Mouse (Mus musculus) forebrain, embryonic 10.5 days (tissue): ENCODE measurements around the gene Ganab. TPM values are rescaled to one million over a fixed set of nuclear protein-coding genes. Genes with fewer than 3 reads are reported as not detected.
"Not testable (repeated sequence)": the region's sequence is repeated elsewhere in the genome, so short reads cannot be mapped to it uniquely, and the experiment has no call there.

Experiments
- DNase-seq: peaks from one replicate; pipeline ENCODE4 v3.0.0-alpha.2; 2017; ENCODE audit warnings: low spot score; ENCODE audit errors: extremely low spot score
- H3K27ac ChIP-seq: fragments of 300-500 bp; sonication (generic); 2 replicates; pipeline ENCODE4 v1.5.1; 2016; ENCODE audit warnings: mild to moderate bottlenecking
- H3K27me3 ChIP-seq: fragments of 300-500 bp; sonication (generic); 2 replicates; pipeline ENCODE4 v1.6.1; 2016; ENCODE audit warnings: mild to moderate bottlenecking; ENCODE audit not compliant: poor library complexity, severe bottlenecking
- H3K36me3 ChIP-seq: fragments of 300-500 bp; sonication (generic); replicated peaks from 2 replicates; pipeline ENCODE4 v1.6.1; 2016; ENCODE audit warnings: mild to moderate bottlenecking, moderate library complexity
- H3K4me1 ChIP-seq: fragments of 300-500 bp; sonication (generic); 2 replicates; pipeline ENCODE4 v1.6.1; 2016
- H3K4me3 ChIP-seq: fragments of 300-500 bp; sonication (generic); 2 replicates; pipeline ENCODE4 v1.5.1; 2016; ENCODE audit warnings: mild to moderate bottlenecking, moderate library complexity
- H3K9me3 ChIP-seq: fragments of 300-500 bp; sonication (generic); 2 replicates; pipeline ENCODE4 v1.6.1; 2016; ENCODE audit warnings: mild to moderate bottlenecking, moderate library complexity
- WGBS: fragments of 180-500 bp; shearing (Covaris S2); methylation state at CpG from one replicate; pipeline ENCODE4 v1.1.7; 2016; 5-methylcytosine and 5-hydroxymethylcytosine counted together
- polyA plus RNA-seq: library from polyadenylated mRNA; unstranded; fragments of >200 nt; fragmentation: Nextera tagmentation; extraction: Ambion mirVana; gene quantifications from 2 replicates; pipeline ENCODE4 v1.2.1, GENCODE M21; 2016

The Ganab gene
- 118 and 121 TPM in 2 replicates for polyA plus RNA-seq

DNA sequence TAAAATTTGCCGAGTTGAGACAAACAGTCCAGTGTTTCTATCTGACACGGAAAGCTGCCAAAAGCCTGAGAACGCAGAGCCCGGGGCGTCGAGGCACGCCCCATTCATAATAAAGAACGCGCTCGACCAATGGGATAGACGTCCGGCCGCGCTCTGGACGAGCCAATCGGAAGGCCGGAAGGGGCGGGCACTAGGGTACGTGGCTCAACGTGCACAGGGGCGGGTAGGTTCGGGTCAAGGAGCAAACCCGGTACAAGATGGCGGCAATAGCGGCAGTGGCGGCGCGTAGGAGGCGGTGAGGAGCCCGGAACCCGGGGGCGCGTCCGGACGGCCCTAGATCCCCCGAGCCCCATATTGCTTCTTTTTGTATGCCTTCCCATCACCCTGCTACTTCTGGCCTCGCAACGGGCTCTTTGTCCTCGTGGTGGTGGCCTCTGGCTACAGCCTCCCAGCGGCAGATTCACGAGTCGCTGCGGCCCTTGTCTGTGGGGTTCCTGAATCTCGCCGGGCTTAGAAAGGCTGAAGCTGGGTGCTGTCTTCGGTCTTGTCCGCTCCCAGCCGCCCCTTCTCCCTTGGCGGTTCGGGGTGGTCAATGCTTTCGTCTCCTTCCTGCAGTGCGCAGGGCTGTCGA is at the start of gene Ganab:
Ganab (plus strand) TSS at position 207 of the 631 bp plus-strand sequence.
- H3K9me3 ChIP-seq: no peaks in the 10 kb centered on the region
- H3K4me1 ChIP-seq: peaks cover 44% of the 10 kb centered on the region
- peak; percentile 98 for DNase-seq
- peaks cover 63% of the 10 kb centered on the region for H3K36me3 ChIP-seq
- H3K27me3 ChIP-seq: no peaks in the 10 kb centered on the region
- peak within 1 kb of the TSS; percentile 94 for H3K4me3 ChIP-seq
- WGBS: under 1% methylated on average over 53 of the region's 53 CpGs
- H3K27ac ChIP-seq: peak within 1 kb of the TSS; percentile 96

DNA sequence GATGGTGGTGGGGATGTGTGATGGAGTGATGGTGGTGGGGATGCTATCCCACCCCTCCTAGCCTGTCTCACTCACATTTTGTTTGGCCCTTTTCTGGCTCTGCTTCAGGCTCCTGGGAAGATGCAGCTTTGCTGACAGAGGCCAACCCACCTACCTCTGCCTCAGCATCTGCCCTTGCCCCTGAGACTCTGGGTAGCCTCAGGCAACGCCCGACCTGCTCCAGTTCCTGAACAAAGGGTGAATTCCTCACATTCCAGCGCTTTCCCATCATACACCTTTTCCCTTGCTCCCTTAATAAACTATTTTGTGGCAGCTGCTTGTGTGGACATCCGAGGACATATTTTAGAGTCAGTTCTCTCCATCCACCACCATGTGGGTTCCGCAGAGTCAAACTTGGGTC is 49.5 kb upstream of the Ganab start:
- Histone ChIP-seq H3K27me3 (no peaks in the 10 kb centered on the region), H3K27ac (no peak overlapping the region), H3K9me3 (no peaks in the 10 kb centered on the region), H3K4me1 (peaks cover 10% of the 10 kb centered on the region), H3K36me3 (peaks cover 41% of the 10 kb centered on the region), H3K4me3 (no peak overlapping the region)
- 82% methylated on average over 5 of the region's 5 CpGs for WGBS
- no peak for DNase-seq

GRCm38 (mm10) chr19:8850402-8850901 is 47.4 kb upstream of the Ganab start, which contains the start of gene Lrrn4cl:
Gene Lrrn4cl, plus strand, starts transcription at chr19:8850768.
- WGBS: 34% methylated on average over 7 of the region's 7 CpGs
- Histone ChIP-seq H3K27ac (peak within 1 kb of the TSS; percentile 20), H3K36me3 (peaks cover 37% of the 10 kb centered on the region), H3K4me1 (peaks cover 10% of the 10 kb centered on the region), H3K4me3 (no peak within 1 kb of the TSS), H3K27me3 (no peaks in the 10 kb centered on the region), H3K9me3 (no peaks in the 10 kb centered on the region)
- no peak for DNase-seq

GRCm38 (mm10) chr19:8851639-8852038 is 46.2 kb upstream of the Ganab start:
- DNase-seq: no peak
- 54% methylated on average over 7 of the region's 7 CpGs for WGBS
- Histone ChIP-seq H3K4me3 (no peak overlapping the region), H3K27ac (no peak overlapping the region), H3K9me3 (no peaks in the 10 kb centered on the region), H3K27me3 (no peaks in the 10 kb centered on the region), H3K36me3 (peaks cover 25% of the 10 kb centered on the region), H3K4me1 (peaks cover 10% of the 10 kb centered on the region)

- Histone ChIP-seq H3K4me1 (peaks cover 10% of the 10 kb centered on the region), H3K27ac (no peak overlapping the region), H3K4me3 (no peak overlapping the region), H3K9me3 (no peaks in the 10 kb centered on the region), H3K27me3 (no peaks in the 10 kb centered on the region), H3K36me3 (peaks cover 17% of the 10 kb centered on the region)
- no peak for DNase-seq
- WGBS: 65% methylated on average over 10 of the region's 10 CpGs
These were observed 45.5 kb upstream of the Ganab start for GRCm38 (mm10) chr19:8852236-8852928.

DNA sequence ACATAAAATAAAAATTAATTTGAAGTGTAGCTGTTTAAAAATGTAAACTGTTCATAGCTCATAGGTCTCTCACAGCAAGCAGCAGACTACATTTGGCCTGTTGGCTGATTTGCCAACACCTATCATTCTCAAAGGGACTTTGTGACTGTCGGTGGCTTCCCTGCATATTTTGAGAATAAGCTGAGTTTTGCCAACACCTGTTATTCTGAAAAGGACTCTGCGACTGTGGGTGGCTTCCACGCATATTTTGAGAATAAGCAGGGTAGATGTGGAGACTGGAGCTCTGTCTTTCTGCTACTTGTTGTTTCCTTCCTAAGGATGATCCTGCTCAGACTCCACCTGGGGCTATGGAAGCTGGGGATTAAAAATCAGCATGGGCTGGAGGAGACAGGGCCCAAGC is 44.8 kb upstream of the Ganab start:
- H3K4me3 ChIP-seq: no peak overlapping the region
- WGBS: 91% methylated on average over 3 of the region's 3 CpGs
- peaks cover 10% of the 10 kb centered on the region for H3K36me3 ChIP-seq
- no peak overlapping the region for H3K27ac ChIP-seq
- H3K9me3 ChIP-seq: no peaks in the 10 kb centered on the region
- no peak for DNase-seq
- H3K4me1 ChIP-seq: peaks cover 10% of the 10 kb centered on the region
- no peaks in the 10 kb centered on the region for H3K27me3 ChIP-seq

DNA sequence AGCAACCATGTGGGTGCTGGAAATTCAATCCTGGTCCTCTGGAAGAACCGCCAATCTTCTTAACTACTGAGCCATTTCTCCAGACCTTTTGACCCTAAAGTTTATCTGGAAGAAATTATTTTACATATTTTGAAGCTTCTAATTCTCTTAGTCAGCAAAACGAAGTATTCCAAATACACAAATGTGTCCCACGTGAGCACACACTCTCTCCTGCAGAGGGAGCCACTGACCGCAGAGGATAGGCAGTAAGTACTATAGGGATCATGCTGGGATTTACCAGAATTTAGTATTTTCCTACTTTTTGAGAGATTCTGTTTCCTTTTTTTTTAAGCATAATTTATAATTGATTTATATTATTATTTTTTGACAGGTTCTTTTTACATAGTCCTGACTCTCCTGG is 40.2 kb upstream of the Ganab start:
- Histone ChIP-seq H3K36me3 (no peaks in the 10 kb centered on the region), H3K4me3 (no peak overlapping the region), H3K4me1 (no peaks in the 10 kb centered on the region), H3K9me3 (no peaks in the 10 kb centered on the region), H3K27me3 (no peaks in the 10 kb centered on the region), H3K27ac (no peak overlapping the region)
- DNase-seq: no peak
- WGBS: 43% methylated on average over 4 of the region's 4 CpGs

DNA sequence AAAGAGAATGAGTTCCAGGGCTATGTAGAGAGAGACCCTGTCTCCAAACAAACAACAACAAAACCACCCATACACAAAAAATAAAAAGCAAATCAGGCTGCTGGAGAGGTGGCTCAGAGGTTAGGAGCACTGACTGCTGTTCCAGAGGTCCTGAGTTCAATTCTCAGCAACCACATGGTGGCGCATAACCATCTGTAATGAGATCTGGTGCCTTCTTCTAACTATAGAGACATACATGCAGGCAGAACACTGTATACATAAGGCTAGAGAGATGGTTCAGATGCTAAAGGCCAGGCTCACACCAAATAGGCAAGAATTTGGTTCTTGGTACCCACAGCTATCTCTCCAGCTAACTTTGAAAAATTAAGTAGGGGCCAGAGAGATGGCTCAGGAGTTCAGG is 38.9 kb upstream of the Ganab start:
- Histone ChIP-seq H3K36me3 (no peaks in the 10 kb centered on the region), H3K27me3 (no peaks in the 10 kb centered on the region), H3K4me1 (no peaks in the 10 kb centered on the region), H3K27ac (no peak overlapping the region), H3K9me3 (no peaks in the 10 kb centered on the region), H3K4me3 (no peak overlapping the region)
- no peak for DNase-seq
- WGBS: 21% methylated on average over 1 of the region's 1 CpGs

GRCm38 (mm10) chr19:8864265-8864664 is 33.6 kb upstream of the Ganab start:
- H3K36me3 ChIP-seq: no peaks in the 10 kb centered on the region
- no peak overlapping the region for H3K27ac ChIP-seq
- no peaks in the 10 kb centered on the region for H3K4me1 ChIP-seq
- WGBS: 85% methylated on average over 6 of the region's 6 CpGs
- H3K9me3 ChIP-seq: no peaks in the 10 kb centered on the region
- DNase-seq: no peak
- no peaks in the 10 kb centered on the region for H3K27me3 ChIP-seq
- H3K4me3 ChIP-seq: no peak overlapping the region

DNA sequence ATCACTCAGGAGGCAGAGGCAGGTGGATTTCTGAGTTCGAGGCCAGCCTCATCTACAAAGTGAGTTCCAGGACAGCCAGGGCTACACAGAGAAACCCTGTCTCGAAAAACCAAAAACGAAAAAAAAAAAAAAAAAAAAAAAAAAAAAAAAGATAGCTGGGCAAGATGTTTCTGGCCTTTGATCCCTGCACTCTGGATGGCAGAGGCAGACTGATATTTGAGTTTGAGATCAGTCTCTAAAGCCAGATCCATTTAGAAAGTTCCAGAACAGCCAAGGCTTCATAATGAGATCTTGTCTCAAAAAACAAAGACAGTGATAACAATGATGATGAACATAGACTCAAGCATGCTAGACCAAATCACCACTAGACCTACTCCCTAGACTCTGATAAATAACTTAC is 27.5 kb upstream of the Ganab start:
- peak overlapping the region; percentile 99 for H3K4me3 ChIP-seq
- H3K36me3 ChIP-seq: peaks cover 24% of the 10 kb centered on the region
- not testable (repeated sequence) for DNase-seq, H3K27me3 ChIP-seq, H3K9me3 ChIP-seq
- WGBS: 80% methylated on average over 3 of the region's 3 CpGs
- H3K27ac ChIP-seq: peak overlapping the region; percentile 93
- H3K4me1 ChIP-seq: peaks cover 14% of the 10 kb centered on the region

DNA sequence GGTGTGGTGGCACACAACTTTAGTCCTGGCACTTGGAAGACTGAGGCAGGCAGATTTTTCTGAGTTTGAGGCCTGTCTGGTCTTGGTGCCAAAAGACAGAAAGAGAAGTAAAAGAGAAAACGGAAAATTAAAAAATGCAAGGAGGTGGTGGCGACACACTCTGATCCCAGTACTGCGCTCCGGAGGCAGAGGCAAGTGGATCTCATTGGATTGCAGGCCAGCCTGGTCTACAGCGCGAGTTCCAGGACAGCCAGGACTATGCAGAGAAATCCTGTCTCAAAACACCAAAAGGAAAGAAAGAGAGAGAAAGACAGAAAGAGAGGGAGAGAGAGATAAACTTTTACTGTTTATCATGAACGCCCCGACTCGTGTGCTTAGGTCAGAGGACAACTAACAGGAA is 27.0 kb upstream of the Ganab start:
- peak overlapping the region; percentile 93 for H3K27ac ChIP-seq
- H3K36me3 ChIP-seq: peaks cover 29% of the 10 kb centered on the region
- peak overlapping the region; percentile 99 for H3K4me3 ChIP-seq
- DNase-seq: no peak
- H3K4me1 ChIP-seq: peaks cover 14% of the 10 kb centered on the region
- no peaks in the 10 kb centered on the region for H3K9me3 ChIP-seq
- whole genome bisulfite sequencing: 60% methylated on average over 9 of the region's 9 CpGs
- no peaks in the 10 kb centered on the region for H3K27me3 ChIP-seq

DNA sequence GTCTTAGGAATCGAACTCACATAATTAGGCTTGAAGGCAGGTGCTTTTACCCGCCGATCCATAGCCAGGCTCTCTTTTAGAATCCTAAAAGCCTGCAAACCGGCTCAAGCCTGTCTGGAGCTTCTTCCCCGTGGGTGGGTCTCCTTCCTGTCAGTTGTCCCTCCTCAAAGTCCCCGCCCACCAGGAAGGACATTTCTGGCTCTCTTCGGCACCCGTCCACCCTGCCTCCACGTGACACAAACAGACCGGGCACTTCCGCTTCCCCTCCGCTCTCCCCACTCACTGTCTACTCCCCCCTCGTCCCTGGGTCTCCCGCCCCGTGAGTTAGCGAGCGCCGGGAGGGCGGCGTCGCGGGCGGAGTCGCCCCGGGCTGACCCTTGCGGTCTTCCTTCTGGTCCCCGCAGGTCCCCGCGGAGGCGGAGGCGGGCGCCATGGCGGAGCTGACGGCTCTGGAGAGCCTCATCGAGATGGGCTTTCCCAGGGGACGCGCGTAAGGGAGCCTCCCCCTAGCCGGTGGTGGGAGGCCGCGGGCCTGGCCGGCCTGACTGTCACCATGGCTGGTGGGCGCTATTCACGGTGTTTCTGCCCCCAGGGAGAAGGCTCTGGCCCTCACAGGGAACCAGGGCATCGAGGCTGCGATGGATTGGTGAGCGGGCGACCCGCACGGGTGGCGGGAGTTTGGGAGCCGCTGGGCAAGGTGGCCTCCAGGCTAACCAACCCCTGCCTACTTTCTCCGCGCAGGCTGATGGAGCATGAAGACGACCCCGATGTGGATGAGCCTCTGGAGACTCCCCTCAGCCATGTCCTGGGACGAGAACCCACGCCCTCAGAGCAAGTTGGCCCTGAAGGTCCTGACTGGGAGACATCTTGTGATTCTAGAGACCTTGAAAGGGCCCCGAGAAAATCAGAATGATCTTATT is 26.3 kb upstream of the Ganab start, which contains the start of gene Ubxn1:
Ubxn1 (plus strand) TSS at position 230 of the 920 bp plus-strand sequence.
- peak within 1 kb of the TSS; percentile 99 for H3K4me3 ChIP-seq
- peak; percentile 96 for DNase-seq

More for the DNA sequence above, 26.3 kb upstream of the Ganab start, which contains the start of gene Ubxn1:
- Histone ChIP-seq H3K4me1 (peaks cover 14% of the 10 kb centered on the region), H3K27me3 (no peaks in the 10 kb centered on the region), H3K27ac (peak within 1 kb of the TSS; percentile 93), H3K36me3 (peaks cover 36% of the 10 kb centered on the region), H3K9me3 (no peaks in the 10 kb centered on the region)
- under 1% methylated on average over 59 of the region's 59 CpGs for WGBS
